Mouse (Mus musculus): ENCODE measurements around the gene Rbbp8nl.

DNA sequence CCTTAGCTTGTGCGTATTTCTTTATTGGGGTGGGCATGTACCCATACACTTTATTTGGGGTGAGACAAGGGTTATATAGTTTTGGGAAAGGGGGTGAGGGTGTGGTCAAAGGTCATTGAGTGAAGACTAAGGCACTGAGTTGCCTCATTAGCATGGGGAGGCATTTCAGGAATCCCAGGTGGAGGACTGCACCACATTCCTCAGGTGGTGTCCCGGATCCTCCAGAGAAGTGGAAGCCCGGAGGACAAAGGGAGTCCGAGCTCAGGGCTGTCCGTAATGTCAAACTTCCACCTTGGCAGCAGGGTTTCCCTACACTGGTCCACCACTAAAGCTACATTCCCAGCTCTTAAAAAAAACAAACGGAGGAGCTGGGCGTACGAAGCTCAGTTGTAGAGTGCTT, 3.2 kb upstream of the Rbbp8nl start:
- TF ChIP-seq CTCF (IDR thresholded peaks at IDR 0.05; ENCODE audit: borderline replicate concordance, control insufficient read depth, extremely low read depth, insufficient read depth, low read length, poor library complexity) (no peak), POLR2A (IDR thresholded peaks at IDR 0.05; ENCODE audit: control insufficient read depth, extremely low read depth, insufficient read depth, low read length, poor library complexity) (no peak)
